Mouse (Mus musculus): ENCODE measurements around the gene Kcnk4.

Kcnk4 gene

GRCm38 (mm10) chr19:6968491-6969271 is 34.4 kb upstream of the Kcnk4 start:
- no peak for DNase-seq (ENCODE audit: low spot score)

GRCm38 (mm10) chr19:6956461-6956860 is 22.1 kb upstream of the Kcnk4 start:
- DNase-seq (ENCODE audit: low spot score): no peak

- no peak for DNase-seq (ENCODE audit: low spot score)
These were observed 21.1 kb upstream of the Kcnk4 start for GRCm38 (mm10) chr19:6955424-6955823.

GRCm38 (mm10) chr19:6954046-6954445 is 19.7 kb upstream of the Kcnk4 start:
- DNase-seq (ENCODE audit: low spot score): no peak

- peak; percentile 62 for DNase-seq (ENCODE audit: low spot score)
These were observed 18.4 kb upstream of the Kcnk4 start for GRCm38 (mm10) chr19:6952712-6953037.

- DNase-seq (ENCODE audit: low spot score): peak; percentile 80
These were observed 17.8 kb upstream of the Kcnk4 start for GRCm38 (mm10) chr19:6951994-6952711.

GRCm38 (mm10) chr19:6951381-6951968 is 17.2 kb upstream of the Kcnk4 start:
- peak; percentile 95 for DNase-seq (ENCODE audit: low spot score)

GRCm38 (mm10) chr19:6950613-6951153 is 16.4 kb upstream of the Kcnk4 start:
- peak; percentile 75 for DNase-seq (ENCODE audit: low spot score)

- DNase-seq (ENCODE audit: low spot score): no peak
These were observed 15.6 kb upstream of the Kcnk4 start for GRCm38 (mm10) chr19:6949951-6950350.

GRCm38 (mm10) chr19:6949532-6949931 is 15.2 kb upstream of the Kcnk4 start:
- DNase-seq (ENCODE audit: low spot score): no peak

- DNase-seq (ENCODE audit: low spot score): no peak
These were observed 13.9 kb upstream of the Kcnk4 start for GRCm38 (mm10) chr19:6948186-6948585.

- DNase-seq (ENCODE audit: low spot score): no peak
These were observed 13.4 kb upstream of the Kcnk4 start for GRCm38 (mm10) chr19:6947742-6948141.

- no peak for DNase-seq (ENCODE audit: low spot score)
These were observed 9.4 kb upstream of the Kcnk4 start for GRCm38 (mm10) chr19:6943709-6944108.

- DNase-seq (ENCODE audit: low spot score): no peak
These were observed 8.4 kb upstream of the Kcnk4 start for GRCm38 (mm10) chr19:6942764-6943163.

- DNase-seq (ENCODE audit: low spot score): peak; percentile 97
These were observed 8.0 kb upstream of the Kcnk4 start, which contains the start of gene Gpr137 for GRCm38 (mm10) chr19:6942249-6942691. Gpr137 (minus strand) TSS chr19:6942480.

- DNase-seq (ENCODE audit: low spot score): peak; percentile 93
These were observed 7.3 kb upstream of the Kcnk4 start, which contains the start of gene Bad for GRCm38 (mm10) chr19:6941372-6942248. Bad (plus strand) TSS chr19:6941861.

GRCm38 (mm10) chr19:6940396-6941351 is 6.4 kb upstream of the Kcnk4 start:
- DNase-seq (ENCODE audit: low spot score): peak; percentile 32

GRCm38 (mm10) chr19:6939106-6940002 is 5.0 kb upstream of the Kcnk4 start:
- no peak for DNase-seq (ENCODE audit: low spot score)
